Mouse (Mus musculus) right cerebral cortex, adult 2 months (tissue): ENCODE data around the gene Ifnz.
"Not testable (repeated sequence)": the region's sequence is repeated elsewhere in the genome, so short reads cannot be mapped to it uniquely, and the experiment has no call there.

Source experiments
- DNase-seq, 2 experiments: peaks; one replicate each; pipeline ENCODE4 v3.0.0; 2021 to 2022; ENCODE audit warnings: low spot score in 2 of 2

Ifnz gene

DNA sequence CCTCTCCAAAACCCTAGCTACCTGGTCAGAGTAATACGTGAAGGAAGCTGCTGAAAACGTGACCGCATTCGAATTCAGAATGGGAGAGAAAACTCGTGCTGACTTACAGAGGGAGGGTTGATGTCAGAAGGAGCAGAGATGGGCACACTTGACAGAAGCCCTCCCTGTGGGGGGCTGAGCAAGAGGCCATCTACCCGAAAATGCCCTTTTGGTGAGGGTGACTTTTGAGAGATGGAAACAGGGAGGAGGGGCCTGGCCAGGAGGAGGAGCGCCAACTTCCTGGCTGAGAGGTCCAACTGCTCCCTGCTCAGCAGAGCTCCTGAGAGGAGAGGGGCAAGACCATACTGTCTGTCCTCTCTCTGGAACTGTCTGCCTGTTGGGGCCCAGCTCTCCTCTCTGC, at the start of gene Ifnz:
Ifnz (plus strand) TSS at position 301 of the 400 bp plus-strand sequence.
- not testable (repeated sequence) for DNase-seq

DNA sequence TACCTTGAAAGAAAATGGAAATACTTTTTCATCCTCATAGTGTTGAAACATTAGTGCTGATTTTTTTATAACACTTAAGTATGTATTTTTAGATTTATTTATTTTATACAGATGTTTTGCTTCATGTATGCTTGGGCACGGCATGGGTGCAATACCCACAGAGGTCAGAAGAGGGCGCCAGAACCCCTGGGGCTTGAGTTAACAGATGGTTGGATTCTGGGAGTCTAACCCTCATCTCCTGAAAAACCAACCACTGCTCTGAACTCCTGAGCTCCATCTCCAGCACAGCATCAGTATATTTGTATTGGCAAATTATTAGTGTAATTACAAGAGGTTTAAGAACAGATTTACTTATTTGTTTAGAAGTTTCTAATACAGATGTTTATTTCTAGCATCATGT, 43.5 kb upstream of the Ifnz start:
- DNase-seq = peak; percentile 44 to 53

DNA sequence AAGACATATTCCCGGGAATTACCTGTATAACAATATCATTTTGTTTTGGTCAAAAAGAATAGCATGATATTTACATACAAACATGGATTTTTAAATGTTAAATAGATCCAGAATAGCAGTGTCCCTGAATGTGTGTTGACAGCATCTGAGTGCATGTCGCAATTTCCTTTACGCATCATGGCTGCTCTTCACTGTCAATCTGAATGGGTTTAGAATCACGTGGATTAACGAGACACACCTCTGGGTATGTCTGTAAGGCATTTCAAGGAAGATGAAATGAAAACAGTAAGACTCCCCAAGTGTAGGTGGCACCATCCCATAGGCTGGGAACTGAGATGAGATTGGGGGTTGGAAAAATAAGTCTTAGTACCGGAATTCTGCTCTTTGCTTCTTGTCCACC, 42.9 kb upstream of the Ifnz start:
- no peak for DNase-seq

DNA sequence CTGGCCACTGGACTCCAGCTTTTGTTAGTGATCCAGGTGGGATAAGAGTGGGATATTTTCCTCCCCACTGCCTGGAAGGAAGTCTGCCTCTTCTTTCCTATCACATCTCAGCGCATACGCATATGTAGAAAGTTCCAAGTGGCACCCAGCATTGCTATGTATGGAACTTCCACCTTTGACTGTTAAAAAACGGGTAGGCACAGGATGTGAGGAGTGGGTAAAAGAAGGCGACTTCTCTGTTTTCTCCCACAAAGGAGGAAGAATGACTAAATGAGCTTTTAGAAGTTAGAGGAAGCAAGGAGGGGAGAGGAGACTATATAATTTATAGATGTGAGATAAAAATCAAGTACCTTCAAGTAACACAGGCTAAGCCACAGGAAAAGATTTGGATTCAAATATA, 40.5 kb upstream of the Ifnz start:
- DNase-seq = no peak

DNA sequence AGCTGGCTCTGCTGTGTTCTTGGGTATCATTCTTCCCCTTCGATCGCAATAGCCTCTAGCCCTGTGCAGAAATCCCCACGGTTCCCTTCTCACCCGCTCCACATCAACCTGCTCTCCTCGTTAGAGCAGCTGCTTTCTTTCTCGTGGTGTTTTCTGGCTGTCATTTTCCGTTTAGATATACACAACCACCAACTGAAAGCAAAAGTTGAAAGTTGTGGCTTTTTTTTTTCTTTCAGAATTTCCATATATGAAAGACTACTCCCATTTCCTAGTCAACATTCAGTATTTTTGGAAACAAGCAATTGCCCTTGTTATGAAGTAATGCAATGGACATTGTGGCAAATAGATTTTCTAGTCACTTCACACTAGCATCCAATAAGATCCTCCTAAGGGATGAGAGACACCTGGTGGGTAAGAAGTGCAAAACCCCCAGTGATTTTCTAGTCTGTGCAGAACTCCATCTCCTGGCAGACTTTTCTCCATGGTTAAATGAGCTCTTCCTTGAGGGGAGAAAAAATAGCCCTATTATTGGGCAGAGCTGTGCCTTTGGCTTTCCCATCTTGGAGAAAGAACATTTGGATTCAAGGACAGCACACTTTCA, 39.1 kb upstream of the Ifnz start:
- no peak for DNase-seq

DNA sequence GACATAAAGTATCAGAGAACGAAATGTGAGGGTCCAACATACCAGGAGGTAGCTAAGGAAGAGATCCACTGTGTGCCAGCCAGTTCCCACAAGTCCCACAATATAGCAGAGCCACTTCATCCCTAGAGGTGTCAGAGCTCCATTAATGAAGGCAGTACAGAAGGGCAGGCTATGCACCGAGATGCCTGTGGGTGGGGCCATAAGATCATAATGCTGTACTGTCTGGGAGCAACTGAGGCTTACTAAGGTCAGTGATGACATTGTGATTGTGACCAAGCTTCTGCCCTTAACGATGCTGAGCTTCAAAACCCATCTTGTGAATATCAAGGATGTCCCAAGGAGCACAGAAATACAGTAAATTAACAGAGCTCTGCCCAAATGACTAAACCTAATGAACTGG, 37.7 kb upstream of the Ifnz start:
- DNase-seq = no peak

DNA sequence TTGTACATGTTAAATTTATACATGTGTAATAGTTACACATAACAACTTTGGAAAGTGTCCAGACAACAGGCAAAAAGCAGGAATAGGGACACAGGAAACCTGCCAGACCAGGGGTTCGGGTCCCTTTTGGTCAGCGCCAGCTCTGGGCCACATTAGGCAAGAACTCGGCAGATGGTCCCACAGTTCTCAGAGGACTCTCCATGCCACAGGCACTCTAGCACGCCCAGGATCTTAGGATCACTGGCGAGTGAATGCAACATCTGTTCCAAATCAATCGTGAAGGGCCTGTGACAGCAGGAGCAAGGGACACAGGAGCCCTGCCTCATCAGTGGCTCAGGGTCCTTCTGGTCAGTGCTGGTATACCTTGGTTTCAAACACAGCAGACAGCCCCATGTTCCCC, 32.0 kb upstream of the Ifnz start:
- no peak for DNase-seq

DNA sequence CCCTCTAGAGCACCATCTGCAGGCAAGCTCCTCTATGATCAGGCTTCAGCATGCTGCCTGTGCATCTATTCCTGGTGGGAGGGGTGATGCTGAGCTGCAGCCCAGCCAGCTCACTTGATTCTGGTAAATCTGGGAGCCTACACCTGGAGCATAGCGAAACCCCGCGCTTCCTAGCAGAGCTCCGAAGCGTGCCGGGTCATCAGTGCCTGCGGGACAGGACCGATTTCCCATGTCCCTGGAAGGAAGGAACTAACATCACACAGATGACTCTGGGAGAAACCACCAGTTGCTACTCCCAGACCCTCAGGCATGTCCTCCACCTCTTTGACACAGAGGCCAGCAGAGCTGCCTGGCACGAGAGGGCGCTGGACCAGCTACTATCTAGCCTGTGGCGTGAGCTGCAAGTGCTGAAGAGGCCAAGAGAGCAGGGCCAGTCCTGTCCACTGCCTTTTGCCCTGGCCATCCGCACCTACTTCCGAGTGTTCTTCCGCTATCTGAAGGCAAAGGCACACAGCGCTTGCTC, 27.1 kb upstream of the Ifnz start, which contains the start of gene Gm13271:
Gm13271 (plus strand) TSS at position 51 of the 523 bp plus-strand sequence.
- DNase-seq = peak; percentile 54 to 68

DNA sequence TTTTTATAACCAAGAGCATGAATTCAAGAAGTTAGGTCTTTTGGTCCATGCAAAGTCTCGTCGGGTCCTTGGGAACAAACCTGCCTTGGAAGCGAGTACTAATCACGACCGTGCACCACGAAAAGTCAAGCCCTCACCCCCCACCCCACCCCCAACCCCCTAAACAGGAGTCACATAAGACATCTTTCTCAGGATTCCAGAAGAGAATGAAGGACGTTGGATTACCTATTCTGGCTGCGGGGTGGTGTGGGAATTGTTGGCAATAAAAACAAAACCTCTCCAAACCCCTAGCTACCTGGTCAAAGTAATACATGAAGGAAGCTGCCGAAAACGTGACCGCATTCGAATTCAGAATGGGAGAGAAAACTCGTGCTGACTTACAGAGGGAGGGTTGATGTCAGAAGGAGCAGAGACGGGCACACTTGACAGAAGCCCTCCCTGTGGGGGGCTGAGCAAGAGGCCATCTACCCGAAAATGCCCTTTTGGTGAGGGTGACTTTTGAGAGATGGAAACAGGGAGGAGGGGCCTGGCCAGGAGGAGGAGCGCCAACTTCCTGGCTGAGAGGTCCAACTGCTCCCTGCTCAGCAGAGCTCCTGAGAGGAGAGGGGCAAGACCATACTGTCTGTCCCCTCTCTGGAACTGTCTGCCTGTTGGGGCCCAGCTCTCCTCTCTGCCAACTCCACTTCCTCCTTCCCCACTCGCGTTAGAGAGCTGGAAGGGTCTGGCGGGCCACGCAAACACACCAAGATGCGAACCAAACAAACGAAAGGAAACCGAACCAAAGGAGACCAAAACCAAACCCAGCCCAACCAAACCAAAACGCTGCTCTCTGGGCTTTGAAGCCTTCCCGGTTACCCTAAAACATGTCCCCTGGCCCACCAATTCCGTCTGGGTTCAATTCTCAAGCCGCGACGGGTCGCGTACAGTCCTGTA, 25.1 kb upstream of the Ifnz start:
- not testable (repeated sequence) for DNase-seq

DNA sequence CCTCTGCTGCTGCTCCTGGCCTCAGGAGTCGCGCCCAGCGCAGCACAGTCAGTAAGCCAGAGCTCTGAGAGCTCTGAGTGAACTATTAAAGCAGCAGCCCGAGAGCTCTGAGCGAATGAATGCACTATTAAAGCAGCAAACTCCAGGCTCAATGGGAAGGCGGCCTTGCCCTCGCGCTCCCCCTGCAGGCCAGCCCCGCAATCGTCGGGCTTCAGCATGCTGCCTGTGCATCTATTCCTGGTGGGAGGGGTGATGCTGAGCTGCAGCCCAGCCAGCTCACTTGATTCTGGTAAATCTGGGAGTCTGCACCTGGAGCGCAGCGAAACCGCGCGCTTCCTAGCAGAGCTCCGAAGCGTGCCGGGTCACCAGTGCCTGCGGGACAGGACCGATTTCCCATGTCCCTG, 24.3 kb upstream of the Ifnz start:
- peak; percentile 92 to 95 for DNase-seq

DNA sequence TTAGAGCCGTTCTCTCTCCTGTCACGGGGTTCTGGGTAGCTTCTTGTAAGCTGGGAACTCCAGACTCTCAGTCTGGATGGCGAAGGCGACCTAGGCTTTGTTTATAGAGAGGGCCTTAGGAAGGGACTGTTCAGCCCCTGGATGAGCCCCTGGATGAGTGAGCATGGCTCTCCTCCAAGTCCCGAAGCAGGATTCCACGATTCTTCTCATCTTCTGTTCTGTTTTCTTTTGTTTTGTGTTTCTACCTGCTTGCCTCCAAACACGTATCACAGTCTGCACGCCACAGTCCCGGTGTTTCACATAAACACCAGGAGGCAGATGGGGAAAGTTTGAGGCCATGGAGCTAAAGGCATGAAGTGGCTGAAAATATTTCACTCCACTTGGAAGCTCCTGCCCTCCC, 23.2 kb upstream of the Ifnz start:
- DNase-seq = not testable (repeated sequence)

DNA sequence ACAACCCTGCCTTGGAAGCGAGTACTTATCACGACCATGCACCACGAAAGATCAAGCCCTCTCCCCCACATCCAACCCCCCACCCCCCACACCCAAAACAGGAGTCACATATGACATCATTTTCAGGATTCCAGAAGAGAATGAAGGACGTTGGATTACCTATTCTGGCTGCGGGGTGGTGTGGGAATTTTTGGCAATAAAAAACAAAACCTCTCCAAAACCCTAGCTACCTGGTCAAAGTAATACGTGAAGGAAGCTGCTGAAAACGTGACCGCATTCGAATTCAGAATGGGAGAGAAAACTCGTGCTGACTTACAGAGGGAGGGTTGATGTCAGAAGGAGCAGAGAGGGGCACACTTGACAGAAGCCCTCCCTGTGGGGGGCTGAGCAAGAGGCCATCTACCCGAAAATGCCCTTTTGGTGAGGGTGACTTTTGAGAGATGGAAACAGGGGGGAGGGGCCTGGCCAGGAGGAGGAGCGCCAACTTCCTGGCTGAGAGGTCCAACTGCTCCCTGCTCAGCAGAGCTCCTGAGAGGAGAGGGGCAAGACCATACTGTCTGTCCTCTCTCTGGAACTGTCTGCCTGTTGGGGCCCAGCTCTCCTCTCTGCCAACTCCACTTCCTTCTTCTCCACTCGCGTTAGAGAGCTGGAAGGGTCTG, 22.2 kb upstream of the Ifnz start, which contains the start of gene Gm13283:
Gm13283 (plus strand) TSS at position 510 of the 659 bp plus-strand sequence.
- DNase-seq = peak in 1 of 2 experiments; percentile 29

DNA sequence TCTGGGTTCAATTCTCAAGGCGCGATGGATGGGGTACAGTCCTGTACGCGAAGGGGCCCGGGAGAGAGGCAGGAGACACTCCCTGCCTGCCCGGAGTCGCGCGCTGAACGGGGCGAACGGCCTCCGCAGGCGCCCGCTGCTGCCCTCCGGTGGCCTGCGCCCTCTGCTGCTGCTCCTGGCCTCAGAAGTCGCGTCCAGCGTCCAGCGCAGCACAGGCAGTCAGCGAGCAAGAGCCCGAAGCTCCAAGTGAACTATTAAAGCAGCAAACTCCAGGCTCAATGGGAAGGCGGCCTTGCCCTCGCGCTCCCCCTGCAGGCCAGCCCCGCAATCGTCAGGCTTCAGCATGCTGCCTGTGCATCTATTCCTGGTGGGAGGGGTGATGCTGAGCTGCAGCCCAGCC, 21.5 kb upstream of the Ifnz start:
- DNase-seq = peak; percentile 32 to 36

DNA sequence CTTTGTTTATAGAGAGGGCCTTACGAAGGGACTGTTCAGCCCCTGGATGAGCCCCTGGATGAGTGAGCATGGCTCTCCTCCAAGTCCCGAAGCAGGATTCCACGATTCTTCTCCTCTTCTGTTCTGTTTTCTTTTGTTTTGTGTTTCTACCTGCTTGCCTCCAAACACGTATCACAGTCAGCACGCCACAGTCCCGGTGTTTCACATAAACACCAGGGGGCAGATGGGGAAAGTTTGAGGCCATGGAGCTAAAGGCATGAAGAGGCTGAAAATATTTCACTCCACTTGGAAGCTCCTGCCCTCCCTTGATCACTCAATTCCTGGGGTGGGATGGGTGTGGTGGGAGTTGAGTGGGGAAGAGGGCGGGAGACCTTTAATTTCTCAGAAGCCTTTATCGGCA, 20.2 kb upstream of the Ifnz start:
- peak; percentile 48 to 69 for DNase-seq

DNA sequence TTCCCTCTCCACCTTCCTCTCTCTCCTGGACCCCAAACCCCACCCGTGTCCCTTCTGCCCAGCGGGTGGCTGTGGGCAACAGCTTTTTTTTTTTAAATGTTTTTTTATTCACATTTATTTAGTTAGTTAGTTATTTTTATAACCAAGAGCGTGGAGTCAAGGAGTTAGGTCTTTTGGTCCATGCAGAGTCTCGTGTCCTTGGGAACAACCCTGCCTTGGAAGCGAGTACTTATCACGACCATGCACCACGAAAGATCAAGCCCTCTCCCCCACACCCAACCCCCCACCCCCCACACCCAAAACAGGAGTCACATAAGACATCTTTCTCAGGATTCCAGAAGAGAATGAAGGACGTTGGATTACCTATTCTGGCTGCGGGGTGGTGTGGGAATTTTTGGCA, 19.6 kb upstream of the Ifnz start:
- not testable (repeated sequence) for DNase-seq

DNA sequence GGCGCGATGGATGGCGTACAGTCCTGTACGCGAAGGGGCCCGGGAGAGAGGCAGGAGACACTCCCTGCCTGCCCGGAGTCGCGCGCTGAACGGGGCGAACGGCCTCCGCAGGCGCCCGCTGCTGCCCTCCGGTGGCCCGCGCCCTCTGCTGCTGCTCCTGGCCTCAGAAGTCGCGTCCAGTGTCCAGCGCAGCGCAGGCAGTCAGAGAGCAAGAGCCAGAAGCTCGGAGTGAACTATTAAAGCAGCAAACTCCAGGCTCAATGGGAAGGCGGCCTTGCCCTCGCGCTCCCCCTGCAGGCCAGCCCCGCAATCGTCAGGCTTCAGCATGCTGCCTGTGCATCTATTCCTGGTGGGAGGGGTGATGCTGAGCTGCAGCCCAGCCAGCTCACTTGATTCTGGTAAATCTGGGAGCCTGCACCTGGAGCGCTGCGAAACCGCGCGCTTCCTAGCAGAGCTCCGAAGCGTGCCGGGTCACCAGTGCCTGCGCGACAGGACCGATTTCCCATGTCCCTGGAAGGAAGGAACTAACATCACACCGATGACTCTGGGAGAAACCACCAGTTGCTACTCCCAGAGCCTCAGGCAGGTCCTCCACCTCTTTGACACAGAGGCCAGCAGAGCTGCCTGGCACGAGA, 18.4 kb upstream of the Ifnz start:
- DNase-seq = peak; percentile 5 to 18

DNA sequence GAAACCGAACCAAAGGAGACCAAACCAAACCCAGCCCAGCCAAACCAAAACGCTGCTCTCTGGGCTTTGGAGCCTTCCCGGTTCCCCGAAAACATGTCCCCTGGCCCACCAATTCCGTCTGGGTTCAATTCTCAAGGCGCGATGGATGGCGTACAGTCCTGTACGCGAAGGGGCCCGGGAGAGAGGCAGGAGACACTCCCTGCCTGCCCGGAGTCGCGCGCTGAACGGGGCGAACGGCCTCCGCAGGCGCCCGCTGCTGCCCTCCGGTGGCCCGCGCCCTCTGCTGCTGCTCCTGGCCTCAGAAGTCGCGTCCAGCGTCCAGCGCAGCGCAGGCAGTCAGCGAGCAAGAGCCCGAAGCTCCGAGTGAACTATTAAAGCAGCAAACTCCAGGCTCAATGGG, 8.4 kb upstream of the Ifnz start, which contains the start of gene Gm13290:
Gm13290 (plus strand) TSS at position 301 of the 400 bp plus-strand sequence.
- not testable (repeated sequence) for DNase-seq

DNA sequence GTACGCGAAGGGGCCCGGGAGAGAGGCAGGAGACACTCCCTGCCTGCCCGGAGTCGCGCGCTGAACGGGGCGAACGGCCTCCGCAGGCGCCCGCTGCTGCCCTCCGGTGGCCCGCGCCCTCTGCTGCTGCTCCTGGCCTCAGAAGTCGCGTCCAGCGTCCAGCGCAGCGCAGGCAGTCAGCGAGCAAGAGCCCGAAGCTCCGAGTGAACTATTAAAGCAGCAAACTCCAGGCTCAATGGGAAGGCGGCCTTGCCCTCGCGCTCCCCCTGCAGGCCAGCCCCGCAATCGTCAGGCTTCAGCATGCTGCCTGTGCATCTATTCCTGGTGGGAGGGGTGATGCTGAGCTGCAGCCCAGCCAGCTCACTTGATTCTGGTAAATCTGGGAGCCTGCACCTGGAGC, 5.3 kb upstream of the Ifnz start, which contains the start of gene Gm13289:
Gm13289 (plus strand) TSS at position 301 of the 400 bp plus-strand sequence.
- not testable (repeated sequence) for DNase-seq

DNA sequence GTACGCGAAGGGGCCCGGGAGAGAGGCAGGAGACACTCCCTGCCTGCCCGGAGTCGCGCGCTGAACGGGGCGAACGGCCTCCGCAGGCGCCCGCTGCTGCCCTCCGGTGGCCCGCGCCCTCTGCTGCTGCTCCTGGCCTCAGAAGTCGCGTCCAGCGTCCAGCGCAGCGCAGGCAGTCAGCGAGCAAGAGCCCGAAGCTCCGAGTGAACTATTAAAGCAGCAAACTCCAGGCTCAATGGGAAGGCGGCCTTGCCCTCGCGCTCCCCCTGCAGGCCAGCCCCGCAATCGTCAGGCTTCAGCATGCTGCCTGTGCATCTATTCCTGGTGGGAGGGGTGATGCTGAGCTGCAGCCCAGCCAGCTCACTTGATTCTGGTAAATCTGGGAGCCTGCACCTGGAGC, 2.4 kb upstream of the Ifnz start, which contains the start of gene Gm13272:
Gm13272 (plus strand) TSS at position 301 of the 400 bp plus-strand sequence.
- DNase-seq = not testable (repeated sequence)

DNA sequence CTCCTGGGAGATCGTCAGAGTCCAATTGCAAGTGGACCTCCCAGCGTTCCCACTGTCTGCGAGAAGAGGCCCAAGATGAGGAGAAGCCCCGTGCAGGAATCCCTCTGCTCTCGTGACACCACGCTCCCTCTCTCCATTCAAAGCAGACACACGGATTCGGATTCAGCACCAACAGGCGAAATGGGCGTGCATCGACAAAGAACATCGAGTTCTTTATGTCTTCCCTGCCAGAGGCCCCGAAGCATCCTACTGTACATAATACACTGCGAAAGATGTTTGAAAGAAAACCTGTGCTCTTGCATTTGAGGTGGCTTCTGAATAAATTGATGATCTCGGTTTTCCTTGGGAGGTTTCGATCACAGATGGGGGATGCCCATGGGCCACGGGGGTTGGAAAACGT, 1.6 kb upstream of the Ifnz start:
- DNase-seq = not testable (repeated sequence)

DNA sequence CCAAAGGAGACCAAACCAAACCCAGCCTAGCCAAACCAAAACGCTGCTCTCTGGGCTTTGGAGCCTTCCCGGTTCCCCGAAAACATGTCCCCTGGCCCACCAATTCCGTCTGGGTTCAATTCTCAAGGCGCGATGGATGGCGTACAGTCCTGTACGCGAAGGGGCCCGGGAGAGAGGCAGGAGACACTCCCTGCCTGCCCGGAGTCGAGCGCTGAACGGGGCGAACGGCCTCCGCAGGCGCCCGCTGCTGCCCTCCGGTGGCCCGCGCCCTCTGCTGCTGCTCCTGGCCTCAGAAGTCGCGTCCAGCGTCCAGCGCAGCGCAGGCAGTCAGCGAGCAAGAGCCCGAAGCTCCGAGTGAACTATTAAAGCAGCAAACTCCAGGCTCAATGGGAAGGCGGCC, 404 bp downstream of the Ifnz start:
- not testable (repeated sequence) for DNase-seq
